Mouse (Mus musculus): ENCODE measurements around the gene Gm10647.

DNA sequence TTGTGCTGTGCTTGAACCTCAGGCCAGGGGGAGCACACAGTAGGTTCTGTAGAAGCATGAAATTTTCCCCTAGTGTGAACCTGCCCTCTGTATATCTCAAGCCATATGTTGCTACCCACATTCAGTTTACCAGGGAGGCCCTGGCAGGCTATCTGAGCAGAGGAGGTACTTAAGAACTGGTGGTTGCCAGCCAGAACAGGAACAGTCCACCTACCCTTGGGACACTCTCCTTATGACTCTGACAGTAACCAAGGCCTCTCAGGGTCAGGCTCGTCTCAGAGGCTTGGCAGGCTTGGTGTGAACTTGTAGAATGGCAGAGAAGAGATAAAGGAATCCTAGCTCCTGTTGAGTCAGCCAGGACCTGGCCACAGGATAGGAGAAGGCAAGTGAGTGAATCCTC lies 35.8 kb upstream of the Gm10647 start:
- TF ChIP-seq POLR2A (IDR thresholded peaks at IDR 0.05; ENCODE audit: insufficient read depth, low read depth, low read length) (no peak), CTCF (IDR thresholded peaks at IDR 0.05) (no peak)
